ENCODE assay signal across 36 mouse cellular contexts in the genomic region with DNA sequence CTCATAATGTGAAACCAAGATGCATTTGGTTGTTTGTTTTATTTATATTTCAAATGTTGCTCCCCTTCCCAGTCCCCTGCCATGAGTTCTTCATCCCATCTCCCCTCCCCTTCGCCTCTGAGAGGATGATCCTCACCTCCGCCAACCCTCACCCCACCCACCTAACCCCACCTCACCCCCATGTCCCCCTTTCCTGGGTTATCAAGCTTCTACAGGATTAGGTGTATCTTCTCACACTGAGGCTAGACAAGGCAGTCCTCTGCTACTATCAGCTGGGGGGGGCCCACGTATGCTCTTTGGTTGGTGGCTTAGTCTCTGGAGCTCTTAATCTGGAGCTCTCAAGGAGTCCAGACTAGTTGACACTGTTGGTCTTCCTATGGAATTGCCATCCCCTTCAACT. TPM values are rescaled to one million over a fixed set of nuclear protein-coding genes. Genes with fewer than 3 reads are reported as not detected.
"Had no signal": no experiment of that assay in that cellular context is flagged by ENCODE, and none has a peak within 500 bp of the region (broad histone marks: within the 10 kb centered on the region; RNA-seq: fewer than 3 reads in every experiment).

No protein-coding gene starts in this region.

- H3K9ac ChIP-seq: limb, embryonic 12.5 days; limb, embryonic 13.5 days; limb, embryonic 15.5 days; liver, embryonic 13.5 days; liver, embryonic 14.5 days; liver, embryonic 15.5 days; lung, embryonic 14.5 days; lung, embryonic 15.5 days; midbrain, embryonic 12.5 days; midbrain, embryonic 13.5 days; midbrain, embryonic 15.5 days; neural tube, embryonic 12.5 days had no signal

- ATAC-seq: lung, postnatal 0 days; midbrain, embryonic 13.5 days; midbrain, embryonic 15.5 days; midbrain, embryonic 16.5 days had no signal

- H3K9me3 ChIP-seq: limb, embryonic 10.5 days; limb, embryonic 12.5 days; limb, embryonic 13.5 days; limb, embryonic 15.5 days; liver, embryonic 13.5 days; liver, embryonic 15.5 days; lung, embryonic 15.5 days; midbrain, embryonic 10.5 days; midbrain, embryonic 12.5 days; midbrain, embryonic 13.5 days; midbrain, embryonic 15.5 days; neural tube, embryonic 12.5 days had no signal

- H3K27ac ChIP-seq: left cerebral cortex, adult 2 months; limb, embryonic 10.5 days; limb, embryonic 12.5 days; limb, embryonic 13.5 days; limb, embryonic 15.5 days; liver, embryonic 13.5 days; liver, embryonic 14.5 days; liver, embryonic 15.5 days; lung, embryonic 15.5 days; macrophage; midbrain, embryonic 10.5 days; midbrain, embryonic 12.5 days; midbrain, embryonic 13.5 days; midbrain, embryonic 15.5 days; neural tube, embryonic 12.5 days had no signal

- H3K36me3 ChIP-seq: limb, embryonic 10.5 days; limb, embryonic 12.5 days; limb, embryonic 13.5 days; limb, embryonic 15.5 days; liver, embryonic 13.5 days; liver, embryonic 15.5 days; lung, embryonic 15.5 days; midbrain, embryonic 10.5 days; midbrain, embryonic 12.5 days; midbrain, embryonic 13.5 days; midbrain, embryonic 15.5 days; neural tube, embryonic 12.5 days had no signal

- H3K4me3 ChIP-seq: left cerebral cortex, adult 2 months; limb, embryonic 10.5 days; limb, embryonic 12.5 days; limb, embryonic 13.5 days; limb, embryonic 15.5 days; liver, embryonic 13.5 days; liver, embryonic 15.5 days; lung, embryonic 15.5 days; megakaryocyte, embryonic 14.5 days; midbrain, embryonic 10.5 days; midbrain, embryonic 12.5 days; midbrain, embryonic 13.5 days; midbrain, embryonic 15.5 days; myocyte; neural tube, embryonic 12.5 days had no signal

- H3K27me3 ChIP-seq: limb, embryonic 12.5 days; limb, embryonic 13.5 days; limb, embryonic 15.5 days; liver, embryonic 13.5 days; liver, embryonic 15.5 days; lung, embryonic 15.5 days; megakaryocyte, embryonic 14.5 days; midbrain, embryonic 12.5 days; midbrain, embryonic 13.5 days; midbrain, embryonic 15.5 days; neural tube, embryonic 12.5 days had no signal

- DNase-seq: left cerebral cortex, postnatal 4 days; liver, embryonic 13.5 days; lung, adult 18-20 months; lung, adult 2 months; lung, embryonic 14.5 days; lung, postnatal 10 days; lung, postnatal 14 days; lung, postnatal 36 days; lung, postnatal 4 days; midbrain, embryonic 14.5 days had no signal

- H3K4me2 ChIP-seq: limb, embryonic 12.5 days; limb, embryonic 13.5 days; limb, embryonic 15.5 days; liver, embryonic 13.5 days; liver, embryonic 15.5 days; lung, embryonic 14.5 days; lung, embryonic 15.5 days; midbrain, embryonic 11.5 days; midbrain, embryonic 12.5 days; midbrain, embryonic 13.5 days; midbrain, embryonic 15.5 days; neural tube, embryonic 12.5 days had no signal

- H3K4me1 ChIP-seq: limb, embryonic 10.5 days; limb, embryonic 12.5 days; limb, embryonic 13.5 days; limb, embryonic 15.5 days; lung, embryonic 15.5 days; megakaryocyte, embryonic 14.5 days; midbrain, embryonic 10.5 days; midbrain, embryonic 12.5 days; midbrain, embryonic 13.5 days; midbrain, embryonic 15.5 days; neural tube, embryonic 12.5 days had no signal

RNA-seq across cellular contexts. Expression of gene Il21, which starts 18.5 kb away (rescaled TPM):
- polyA plus RNA-seq: limb, embryonic 10.5 days; limb, embryonic 11.5 days; limb, embryonic 12.5 days; limb, embryonic 13.5 days; limb, embryonic 14.5 days; limb, embryonic 15.5 days; liver, adult 2 months; liver, embryonic 13.5 days; liver, embryonic 14.5 days; liver, embryonic 15.5 days; liver, embryonic 16.5 days; lung, adult 2 months; lung, embryonic 14.5 days; lung, embryonic 15.5 days; lung, embryonic 16.5 days; lung, postnatal 0 days; macrophage; midbrain, embryonic 10.5 days; midbrain, embryonic 11.5 days; midbrain, embryonic 12.5 days; midbrain, embryonic 14.5 days; midbrain, embryonic 15.5 days; midbrain, embryonic 16.5 days; midbrain, postnatal 0 days; myocyte; neural tube, embryonic 11.5 days; neural tube, embryonic 12.5 days had no signal
